Mouse (Mus musculus) cerebellum, adult 11-12 months (tissue): ENCODE data around the gene Edem1.
"Not testable (repeated sequence)": the region's sequence is repeated elsewhere in the genome, so short reads cannot be mapped to it uniquely, and the experiment has no call there.

Experiments used
- DNase-seq: peaks from one replicate; pipeline ENCODE4 v3.0.0; 2022

Gene Edem1

DNA sequence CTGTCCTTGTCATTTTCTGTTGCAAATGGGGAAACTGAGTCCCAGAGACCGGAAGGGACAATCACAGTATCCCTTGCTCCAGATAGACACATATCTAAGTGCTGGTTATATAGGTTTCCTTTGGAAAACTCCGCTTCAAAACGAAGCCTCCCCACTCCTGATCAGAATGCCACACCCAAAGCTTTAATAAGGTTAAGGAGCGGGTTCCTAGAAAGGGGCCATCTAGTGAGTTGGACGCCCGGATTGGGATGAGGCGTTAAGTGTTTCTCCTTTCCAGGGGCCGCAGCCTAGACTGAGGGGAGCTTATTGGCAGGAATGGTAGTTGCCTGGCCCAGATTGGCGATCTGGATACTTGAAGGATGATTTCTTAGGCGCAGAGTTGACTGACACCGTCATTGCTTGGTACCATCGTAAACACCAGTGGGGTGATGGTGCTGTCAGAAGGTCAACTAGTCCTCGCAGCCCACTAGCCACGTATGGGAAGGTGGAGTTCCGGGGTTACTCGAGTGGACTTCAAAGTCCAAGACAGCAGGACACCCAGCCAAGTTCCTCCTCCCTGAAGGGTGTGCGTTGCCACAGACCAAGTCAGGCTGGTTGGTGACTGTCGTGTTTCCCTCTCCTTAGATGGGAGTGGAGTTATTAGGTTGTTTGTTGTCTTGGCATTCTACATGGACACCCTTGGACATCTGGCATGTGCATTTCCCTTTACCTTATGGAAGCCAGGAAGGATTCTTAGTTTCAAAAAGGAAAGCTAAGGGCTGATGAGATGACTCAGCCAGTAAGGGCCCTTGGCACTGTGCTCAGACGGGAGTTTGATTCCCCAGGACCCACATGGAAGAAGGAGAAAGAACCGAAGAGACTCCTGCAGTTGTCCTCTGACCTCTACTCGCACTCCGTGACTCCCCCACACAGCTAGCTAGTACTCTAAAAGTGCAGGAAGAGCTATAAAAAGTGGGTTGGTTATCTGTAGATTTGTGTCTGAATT is 1.2 kb downstream of the Edem1 start:
- peak; percentile 24 for DNase-seq

DNA sequence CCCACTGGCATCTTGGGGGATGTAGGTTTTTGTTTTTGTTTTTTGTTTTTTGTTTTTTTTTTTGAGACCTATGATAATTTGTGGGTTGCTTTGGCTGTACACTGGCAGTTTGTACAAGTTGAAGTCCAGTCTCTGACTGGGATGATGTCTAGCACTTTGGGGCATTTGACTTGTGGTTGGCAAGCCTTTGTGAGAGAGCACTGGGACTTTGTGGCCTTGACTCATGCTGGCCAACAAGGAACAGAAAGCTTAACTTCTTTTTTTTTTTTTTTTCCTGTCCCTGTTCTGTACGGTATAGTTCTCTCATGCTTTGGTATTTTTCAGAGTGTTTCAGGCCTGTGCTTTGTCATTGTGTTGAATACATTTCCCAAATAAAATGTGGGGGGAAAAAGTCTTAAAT is 3.7 kb downstream of the Edem1 start:
- no peak for DNase-seq

- DNase-seq, result no peak
These were observed 4.5 kb downstream of the Edem1 start for GRCm38 (mm10) chr6:108832989-108833388.

DNA sequence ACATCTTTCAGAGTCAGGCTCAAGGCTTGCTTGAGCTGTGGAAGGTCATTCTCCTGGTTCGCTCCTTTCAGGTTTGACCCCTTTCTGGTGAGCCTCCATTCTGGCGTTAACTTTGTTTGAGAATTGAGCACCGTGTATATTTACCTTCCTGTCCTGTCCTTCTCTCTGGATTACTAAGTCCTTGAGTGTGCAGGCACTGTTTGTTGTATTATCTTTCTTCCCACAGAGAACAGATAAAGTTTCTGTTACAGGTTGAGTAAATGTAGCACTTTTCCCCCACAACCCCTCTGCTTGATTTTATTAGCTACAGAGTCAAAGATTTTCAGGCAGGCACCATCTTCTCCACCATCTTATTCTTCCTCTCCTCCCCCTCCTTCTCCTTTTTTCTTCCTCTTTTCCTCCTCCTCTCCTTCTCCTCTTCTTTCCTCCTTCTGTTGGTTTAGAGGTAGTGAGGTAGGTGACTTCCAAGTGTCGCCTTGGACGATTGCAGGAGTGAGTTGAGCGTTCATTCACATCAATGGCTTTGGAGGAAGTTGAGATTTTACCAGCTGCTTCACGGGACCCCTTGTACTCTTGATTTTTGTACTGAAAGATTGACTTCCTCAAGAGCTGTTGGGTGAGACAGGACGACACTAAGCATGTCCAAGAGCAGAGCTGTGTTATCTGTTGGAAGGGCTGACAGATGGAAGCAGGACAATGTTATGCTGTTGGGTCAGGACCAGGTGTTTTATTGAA is 5.7 kb downstream of the Edem1 start:
- DNase-seq, result no peak

DNA sequence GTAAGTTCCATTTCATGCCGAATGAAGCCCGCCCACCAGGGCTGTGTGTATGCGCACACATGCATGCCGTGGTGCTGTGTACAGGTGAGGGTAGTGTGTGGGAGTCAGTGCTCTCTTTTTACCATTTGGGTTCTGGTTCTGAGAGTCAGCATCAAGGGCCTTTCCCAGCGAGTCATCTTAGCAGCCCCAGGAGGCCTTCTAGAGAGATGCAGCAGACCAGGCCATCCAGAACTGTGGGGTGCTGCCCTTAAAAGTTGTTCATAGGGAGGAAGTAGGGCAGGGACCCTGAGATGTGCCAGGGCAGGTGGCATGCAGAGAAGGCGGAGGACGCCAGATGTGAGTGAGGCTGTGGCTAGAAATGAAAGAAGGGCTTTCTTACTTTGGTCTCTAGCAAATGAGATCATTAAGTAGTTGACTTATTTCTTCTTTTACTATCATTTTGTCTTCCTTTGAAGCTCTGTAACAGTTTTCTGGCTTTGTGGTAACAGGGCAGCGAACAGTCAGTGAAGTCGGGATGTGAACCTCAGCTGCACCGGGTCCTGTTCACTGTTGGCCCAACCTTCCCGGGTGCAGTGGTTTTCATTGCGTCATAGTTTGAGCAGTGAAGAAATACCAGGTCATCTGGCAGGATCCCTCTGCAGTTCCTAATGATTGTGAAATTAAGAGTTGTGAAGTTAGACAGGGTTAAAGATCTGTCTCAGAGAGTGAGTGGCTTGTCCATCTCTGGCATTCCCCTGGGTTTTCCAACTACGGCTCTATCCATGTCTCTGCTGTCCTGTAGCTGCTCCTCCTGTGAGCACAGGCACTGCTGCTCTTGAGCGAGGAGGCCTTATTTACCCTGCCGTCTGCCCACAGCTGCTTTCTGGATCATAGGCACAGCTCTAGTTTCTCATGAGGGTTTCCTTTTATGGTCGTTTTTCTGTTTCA is 7.6 kb downstream of the Edem1 start:
- no peak for DNase-seq

- no peak for DNase-seq
These were observed 8.6 kb downstream of the Edem1 start for GRCm38 (mm10) chr6:108837081-108837480.

- DNase-seq, result no peak
These were observed 9.5 kb downstream of the Edem1 start for GRCm38 (mm10) chr6:108837958-108838357.

- DNase-seq, result no peak
These were observed 11.0 kb downstream of the Edem1 start for GRCm38 (mm10) chr6:108839432-108839831.

GRCm38 (mm10) chr6:108840861-108841640 is 12.6 kb downstream of the Edem1 start:
- no peak for DNase-seq

DNA sequence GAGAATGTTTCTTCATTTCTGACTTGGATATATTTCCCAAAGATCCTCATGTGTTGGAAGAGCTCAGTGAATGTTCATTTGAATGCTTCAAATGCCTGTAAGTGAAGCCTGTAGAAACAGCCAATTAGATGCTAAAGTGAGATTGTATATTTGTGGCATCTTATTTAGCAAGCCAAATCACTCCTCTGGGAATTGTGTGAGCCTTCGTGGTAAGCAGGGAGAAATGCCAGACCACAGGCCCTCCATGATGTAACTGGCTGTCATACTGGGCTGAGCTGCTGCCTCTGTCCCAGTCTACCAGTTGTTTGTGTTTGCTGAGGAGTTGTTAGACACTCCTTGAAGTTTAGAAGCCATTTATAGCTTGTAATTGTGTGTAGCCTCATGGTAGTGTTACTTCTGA is 15.2 kb downstream of the Edem1 start:
- no peak for DNase-seq

DNA sequence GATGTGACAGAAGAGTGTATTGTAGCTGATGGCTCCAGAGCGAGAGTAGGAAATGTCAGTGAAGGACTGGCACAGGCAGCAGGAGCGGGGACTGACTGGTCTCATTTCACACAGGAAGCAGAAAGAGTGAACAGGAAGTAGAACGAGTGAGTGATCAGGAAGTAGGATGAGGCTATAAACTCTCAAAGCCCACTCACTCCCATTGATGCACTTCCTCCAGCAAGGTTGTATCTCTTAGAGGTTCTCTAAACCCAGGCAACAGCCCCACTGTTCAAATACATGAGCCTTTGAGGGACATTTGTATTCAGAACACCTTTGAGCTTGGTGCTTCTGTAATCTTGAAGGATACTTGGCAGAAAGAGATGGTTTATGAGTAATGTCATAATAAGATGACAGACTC is 15.7 kb downstream of the Edem1 start:
- no peak for DNase-seq

- no peak for DNase-seq
These were observed 16.3 kb downstream of the Edem1 start for GRCm38 (mm10) chr6:108844771-108845170.

- no peak for DNase-seq
These were observed 23.7 kb downstream of the Edem1 start for GRCm38 (mm10) chr6:108852088-108852670.

DNA sequence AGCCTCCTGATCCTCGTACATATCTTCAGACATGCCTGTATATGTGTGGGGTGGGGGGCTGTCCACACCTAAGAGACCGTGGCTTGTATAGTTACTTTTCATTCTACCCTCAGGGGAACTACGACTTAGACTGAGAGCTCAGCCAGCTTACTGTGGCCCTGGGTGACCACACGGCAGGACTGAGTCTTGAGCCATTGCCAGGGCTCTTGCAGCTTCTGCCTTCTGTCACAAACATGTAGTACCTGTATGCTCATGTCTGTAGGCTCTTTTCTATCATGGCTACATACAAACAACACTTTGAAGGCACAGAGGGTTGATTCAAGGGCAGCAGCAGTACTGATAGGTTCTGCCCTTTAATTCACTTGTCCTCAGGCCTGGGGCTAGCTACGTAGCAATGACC is 24.5 kb downstream of the Edem1 start:
- peak; percentile 10 for DNase-seq

- no peak for DNase-seq
These were observed 30.1 kb downstream of the Edem1 start for GRCm38 (mm10) chr6:108858583-108858982.

- no peak for DNase-seq
These were observed 32.8 kb downstream of the Edem1 start for GRCm38 (mm10) chr6:108861226-108861625.

DNA sequence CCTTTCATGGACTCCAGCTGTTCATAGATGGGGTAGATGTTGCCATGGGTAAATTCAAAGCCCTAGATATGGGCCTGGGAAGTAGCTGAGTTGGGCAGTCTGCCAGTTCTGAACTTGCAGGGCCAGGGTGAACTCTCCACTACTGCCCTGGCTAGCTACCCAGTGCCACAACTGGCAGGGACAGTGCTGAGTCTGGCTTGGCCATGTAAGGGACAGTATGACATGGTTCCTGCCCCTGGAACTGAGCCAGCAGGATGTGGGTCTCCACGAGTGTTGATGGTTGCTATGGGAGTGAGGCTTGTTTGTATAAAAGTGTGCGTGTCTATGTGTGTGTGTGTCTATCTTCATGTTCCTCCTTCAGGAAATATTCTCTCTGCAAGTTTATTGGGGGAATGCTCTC is 34.1 kb downstream of the Edem1 start:
- no peak for DNase-seq

DNA sequence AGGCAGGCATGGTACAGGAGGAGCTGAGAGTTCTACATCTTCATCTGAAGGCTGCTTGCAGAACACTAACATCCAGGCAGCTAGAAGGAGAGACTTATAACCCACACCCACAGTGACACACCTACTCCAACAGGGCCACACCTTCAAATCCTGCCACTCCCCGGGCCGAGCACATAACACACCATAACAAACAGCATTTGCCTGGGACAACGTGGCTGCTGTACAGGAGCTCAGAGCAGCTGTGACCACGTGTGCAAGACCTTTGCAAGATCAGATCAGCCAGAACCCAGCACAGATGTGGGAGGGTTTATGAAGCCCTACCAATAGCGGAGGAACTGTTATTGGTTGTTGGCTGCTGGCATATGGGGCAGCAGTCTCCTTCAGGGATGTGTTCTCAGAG is 37.9 kb downstream of the Edem1 start:
- DNase-seq, result no peak

DNA sequence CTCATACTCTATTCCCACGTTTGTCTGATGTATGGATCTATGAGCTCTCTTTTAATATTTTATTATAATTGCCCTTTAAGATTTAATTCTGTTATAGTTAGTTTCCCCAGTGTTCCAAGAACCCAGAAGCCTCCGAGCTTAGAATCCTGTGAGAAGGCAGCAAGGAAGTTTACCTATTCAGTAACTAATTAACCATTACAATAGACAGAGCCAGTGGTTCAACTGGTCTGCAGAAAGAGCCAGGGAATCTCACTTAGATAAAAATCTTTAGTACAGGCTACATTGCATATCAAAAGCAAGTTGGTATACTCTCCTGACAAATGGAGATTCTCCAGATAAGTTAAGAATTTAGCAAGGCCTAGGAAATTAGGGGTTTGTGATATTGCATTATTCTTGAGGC is 40.6 kb downstream of the Edem1 start:
- not testable (repeated sequence) for DNase-seq

DNA sequence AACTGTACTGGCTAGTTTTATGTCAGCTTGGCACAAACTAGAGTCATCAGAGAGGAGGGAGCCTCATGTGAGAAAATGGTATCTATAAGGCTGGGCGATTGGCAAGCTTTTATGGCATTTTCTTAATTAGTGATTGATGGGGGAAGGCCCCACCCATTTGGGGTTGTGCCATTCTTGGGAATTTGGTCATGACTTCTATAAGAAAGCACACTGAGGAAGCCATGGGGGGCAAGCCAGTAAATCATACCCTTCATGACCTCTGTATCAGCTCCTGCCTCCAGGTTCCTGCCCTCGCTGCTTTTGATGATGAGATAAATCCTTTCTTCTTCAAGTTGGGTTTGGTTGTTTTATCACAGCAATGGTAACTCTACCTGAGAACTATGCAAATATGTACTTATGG is 42.0 kb downstream of the Edem1 start:
- DNase-seq, result no peak

DNA sequence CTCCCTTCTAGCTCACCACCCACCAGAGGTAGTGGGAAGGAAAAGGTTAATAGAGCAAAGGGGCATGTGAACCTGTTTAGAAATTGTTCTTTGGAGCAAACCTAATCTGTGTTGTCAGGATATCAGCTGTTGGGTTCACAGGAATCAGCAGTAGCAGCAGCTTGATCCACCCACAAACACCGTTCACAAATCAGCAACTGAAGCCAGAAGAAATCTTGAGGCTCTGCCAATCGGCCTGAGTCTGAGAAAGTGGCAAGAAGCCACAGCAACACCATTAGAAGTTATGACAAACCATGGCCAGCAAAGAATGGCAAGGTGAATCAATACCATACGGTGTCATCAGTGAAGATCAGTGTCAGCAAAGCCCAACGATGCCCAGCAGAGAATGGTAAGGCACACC is 42.8 kb downstream of the Edem1 start:
- DNase-seq, result no peak

DNA sequence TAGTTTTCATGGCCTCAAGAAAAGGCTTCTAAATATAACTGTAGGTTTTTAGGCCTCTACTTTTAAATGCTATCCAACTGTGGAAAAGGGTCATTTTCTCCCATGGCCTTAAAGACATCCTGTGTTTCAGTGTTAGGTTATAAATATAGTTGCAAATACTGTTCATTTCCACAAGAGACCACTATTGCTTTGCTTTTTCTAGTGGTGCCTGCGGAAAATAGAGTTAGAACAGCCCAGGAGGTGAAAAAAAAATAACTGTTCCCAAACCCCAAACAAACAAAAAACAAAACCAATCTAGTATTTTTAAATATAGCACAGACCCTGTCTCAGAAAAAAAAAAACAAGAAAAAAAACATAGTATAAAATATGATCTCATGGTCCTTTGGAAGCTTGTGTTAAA is 46.9 kb downstream of the Edem1 start:
- no peak for DNase-seq
